Comparison of ENCODE assay signal across 25 mouse cellular contexts in the genomic region with DNA sequence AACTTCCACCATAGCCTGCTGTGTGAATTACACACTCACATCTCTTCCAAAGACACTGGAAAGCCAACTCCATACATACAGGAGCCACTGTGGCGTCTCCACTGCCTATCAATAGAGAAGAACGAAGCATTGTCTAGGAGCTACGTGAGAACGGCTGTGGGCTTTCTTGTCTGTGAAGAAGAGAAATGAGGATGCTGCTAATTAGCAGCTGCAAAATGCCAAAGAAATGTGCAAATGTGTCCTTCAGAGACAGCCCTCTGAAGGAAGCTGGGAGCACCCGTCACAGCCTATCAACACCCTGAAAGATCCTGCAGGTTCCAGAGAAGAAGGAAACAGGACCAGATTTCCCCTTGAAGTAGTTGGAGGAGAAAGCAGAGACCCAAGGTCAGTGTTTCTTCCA. TPM values are rescaled to one million over a fixed set of nuclear protein-coding genes. Genes with fewer than 3 reads are reported as not detected.
A peak's percentile ranks its signal among the peaks of the same experiment; 100 is the strongest.
DNase-seq lines count a peak whose midpoint lies in the region; ATAC-seq and TF ChIP-seq lines count a peak whose summit lies in the region.
"Had no signal": no experiment of that assay in that cellular context is flagged by ENCODE, and none has a peak within 500 bp of the region (broad histone marks: within the 10 kb centered on the region; RNA-seq: fewer than 3 reads in every experiment).

No protein-coding gene starts in this region.

- H3K9me3 ChIP-seq in forebrain, postnatal 0 days (ENCODE audit: low read length): no peaks in the 10 kb centered on the region
- no peaks in the 10 kb centered on the region for H3K9me3 ChIP-seq in kidney, embryonic 14.5 days (ENCODE audit: control insufficient read depth, low read length)
- H3K9me3 ChIP-seq: liver, embryonic 12.5 days; megakaryocyte, embryonic 14.5 days had no signal

- no peak overlapping the region for H3K4me3 ChIP-seq in forebrain, postnatal 0 days (ENCODE audit: low read depth, low read length)
- no peak overlapping the region for H3K4me3 ChIP-seq in kidney, embryonic 14.5 days (ENCODE audit: low read length)
- H3K4me3 ChIP-seq: liver, embryonic 12.5 days had no signal

- no peak overlapping the region for H3K4me2 ChIP-seq in forebrain, postnatal 0 days (ENCODE audit: low read depth)
- H3K4me2 ChIP-seq in kidney, embryonic 14.5 days (replicated peaks; ENCODE audit: low read depth, low read length): no peak overlapping the region
- H3K4me2 ChIP-seq: liver, embryonic 12.5 days had no signal

- no peaks in the 10 kb centered on the region for H3K27me3 ChIP-seq in forebrain, postnatal 0 days (ENCODE audit: insufficient read depth, low read length)
- no peaks in the 10 kb centered on the region for H3K27me3 ChIP-seq in kidney, embryonic 14.5 days (ENCODE audit: control insufficient read depth, insufficient read depth, low read length)
- H3K27me3 ChIP-seq: liver, embryonic 12.5 days; megakaryocyte, embryonic 14.5 days had no signal

- peaks cover 30% of the 10 kb centered on the region for H3K36me3 ChIP-seq in forebrain, postnatal 0 days (ENCODE audit: insufficient read depth)
- peaks cover 12% of the 10 kb centered on the region; the same call in 1 of the 2 replicates for H3K36me3 ChIP-seq in kidney, embryonic 14.5 days (ENCODE audit: control insufficient read depth, insufficient read depth, low read length)

- no peak for TF ChIP-seq CTCF in brain, embryonic 14.5 days (IDR thresholded peaks at IDR 0.05; ENCODE audit: borderline replicate concordance, extremely low read depth, insufficient read depth, insufficient read length)
- TF ChIP-seq CTCF in forebrain, postnatal 0 days (IDR thresholded peaks at IDR 0.05; ENCODE audit: low read depth): no peak

- no peak overlapping the region for H3K9ac ChIP-seq in forebrain, postnatal 0 days
- no peak overlapping the region for H3K9ac ChIP-seq in kidney, embryonic 14.5 days (ENCODE audit: low read depth, low read length)
- H3K9ac ChIP-seq: liver, embryonic 12.5 days; liver, postnatal 0 days had no signal

- 45% methylated on average over 5 of the region's 5 CpGs for WGBS in forebrain, postnatal 0 days
- WGBS in kidney, embryonic 14.5 days: 91% methylated on average over 5 of the region's 5 CpGs

- no peak for TF ChIP-seq POLR2A in brain, embryonic 14.5 days (IDR thresholded peaks at IDR 0.05; ENCODE audit: borderline replicate concordance, extremely low read depth, insufficient read depth, insufficient read length, poor library complexity, severe bottlenecking)

- H3K4me1 ChIP-seq in forebrain, postnatal 0 days (ENCODE audit: insufficient read depth): no peaks in the 10 kb centered on the region; the same call in 1 of the 2 replicates
- no peaks in the 10 kb centered on the region for H3K4me1 ChIP-seq in kidney, embryonic 14.5 days (ENCODE audit: control insufficient read depth, insufficient read depth, low read length)
- H3K4me1 ChIP-seq: liver, embryonic 12.5 days had no signal

- ATAC-seq in frontal cortex, adult (ENCODE audit: low TSS enrichment): peak; percentile 61; the same call in 1 of the 2 replicates
- peak; percentile 45; the same call in 1 of the 2 replicates for ATAC-seq in forebrain, postnatal 0 days
- ATAC-seq in kidney, embryonic 14.5 days (ENCODE audit: low FRiP score, low TSS enrichment): no peak
- ATAC-seq: CD4-positive, CD25-positive, alpha-beta regulatory T cell, adult 4 months; liver, embryonic 12.5 days; liver, postnatal 0 days had no signal

- H3K27ac ChIP-seq in forebrain, postnatal 0 days (ENCODE audit: low read depth, low read length): peak overlapping the region; percentile 76
- H3K27ac ChIP-seq in kidney, embryonic 14.5 days (ENCODE audit: low read depth, low read length): no peak overlapping the region
- H3K27ac ChIP-seq: kidney, postnatal 0 days; liver, embryonic 12.5 days had no signal

- DNase-seq in frontal cortex, postnatal 25 days (ENCODE audit: low spot score in 2 of 2): no peak
- peak; percentile 25 for DNase-seq in layer of hippocampus, adult 9-11 months
- no peak for DNase-seq in layer of hippocampus, adult 8-10 months (ENCODE audit: low spot score in 2 of 2)
- DNase-seq in brain, embryonic 14.5 days (ENCODE audit: low read depth): peak; percentile 30
- DNase-seq in forebrain, postnatal 0 days: peak; percentile 10
- DNase-seq: adrenal gland, postnatal 25 days; cerebellum, adult 2 months; cerebellum, postnatal 25 days; gastrocnemius, postnatal 10 days; heart, postnatal 14 days; kidney, adult 18-20 months; kidney, postnatal 4 days; left cerebral cortex, postnatal 4 days; liver, postnatal 0 days; lung, postnatal 36 days; midbrain, embryonic 14.5 days; right cerebral cortex, postnatal 4 days; thymus, adult 2 months; thymus, postnatal 36 days had no signal

RNA-seq across cellular contexts. Expression of a gene that starts 58.9 kb away (rescaled TPM):
- total RNA-seq in layer of hippocampus, adult 8-10 months (2022): 100 to 1,000 TPM; 262 to 273 (median 267) TPM
- polyA plus RNA-seq in brain, embryonic 14.5 days (2012; rRNA removed): 55.5 and 91.1 TPM in 2 replicates
- 73.2 and 103 TPM in 2 replicates for total RNA-seq in forebrain, postnatal 0 days (2014; rRNA removed)
- polyA plus RNA-seq in forebrain, postnatal 0 days (2015; fragmentation: Nextera tagmentation; extraction: Ambion mirVana): 14.9 and 21.8 TPM in 2 replicates
- 11.9 and 16.1 TPM in 2 replicates for polyA plus RNA-seq in kidney, embryonic 14.5 days (2014; fragmentation: Nextera tagmentation; extraction: Ambion mirVana)

Comparison
In these comparisons a context has a peak if more than half of its experiments do, and no peak if none do; other contexts are left out.
1. DNase-seq: peak in layer of hippocampus, adult 9-11 months (single experiment), brain, embryonic 14.5 days (single experiment) and forebrain, postnatal 0 days (single experiment); none in frontal cortex, postnatal 25 days (0 of 2) and layer of hippocampus, adult 8-10 months (0 of 2).